Mouse (Mus musculus) embryo, embryonic 10.5 days (tissue): Measurements from ENCODE around the gene Tmem159.
A peak's percentile ranks its signal among the peaks of the same experiment; 100 is the strongest.

Experiments used
- DNase-seq: peaks from one replicate; pipeline ENCODE4 v3.0.0-alpha.2; 2015; ENCODE audit warnings: low spot score

Tmem159 gene

GRCm38 (mm10) chr7:120142743-120143142 lies 40.6 kb downstream of the Tmem159 start:
- no peak for DNase-seq

GRCm38 (mm10) chr7:120145191-120145590 lies 43.0 kb downstream of the Tmem159 start, which contains the start of gene Zp2:
Gene Zp2 (minus strand): TSS chr7:120145291.
- DNase-seq: no peak

GRCm38 (mm10) chr7:120150257-120150656 lies 48.1 kb downstream of the Tmem159 start:
- DNase-seq: peak; percentile 79

GRCm38 (mm10) chr7:120150898-120151297 lies 48.7 kb downstream of the Tmem159 start:
- DNase-seq: no peak

DNA sequence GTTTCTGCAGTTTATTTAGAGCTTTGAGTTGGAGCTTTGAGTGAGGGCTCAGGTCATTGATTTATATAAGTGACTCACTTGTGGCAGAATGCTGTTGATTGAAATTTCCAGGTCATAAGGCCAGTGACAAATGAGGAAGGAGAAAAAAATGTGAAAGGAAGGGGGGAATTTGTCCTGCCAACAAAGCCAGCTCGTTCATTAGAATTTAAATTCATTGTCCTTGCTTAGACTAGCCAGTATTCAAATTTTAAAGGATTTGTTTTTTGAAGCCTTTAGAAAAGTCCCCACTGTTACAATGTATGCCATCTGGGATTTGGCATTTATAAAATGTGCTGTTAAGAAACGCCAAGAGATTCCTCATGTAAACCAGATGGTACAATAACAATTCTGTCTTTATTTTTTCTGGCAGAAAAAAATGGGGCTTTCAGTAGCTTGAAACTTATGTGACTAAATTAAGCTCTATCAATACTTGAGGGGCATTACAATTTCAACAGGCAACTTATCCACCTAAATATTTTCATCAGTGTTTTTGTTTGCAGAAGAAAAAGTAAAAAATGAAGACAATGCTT lies 54.8 kb downstream of the Tmem159 start:
- peak; percentile 37 for DNase-seq

GRCm38 (mm10) chr7:120157575-120158061 lies 55.5 kb downstream of the Tmem159 start:
- DNase-seq: peak; percentile 27

DNA sequence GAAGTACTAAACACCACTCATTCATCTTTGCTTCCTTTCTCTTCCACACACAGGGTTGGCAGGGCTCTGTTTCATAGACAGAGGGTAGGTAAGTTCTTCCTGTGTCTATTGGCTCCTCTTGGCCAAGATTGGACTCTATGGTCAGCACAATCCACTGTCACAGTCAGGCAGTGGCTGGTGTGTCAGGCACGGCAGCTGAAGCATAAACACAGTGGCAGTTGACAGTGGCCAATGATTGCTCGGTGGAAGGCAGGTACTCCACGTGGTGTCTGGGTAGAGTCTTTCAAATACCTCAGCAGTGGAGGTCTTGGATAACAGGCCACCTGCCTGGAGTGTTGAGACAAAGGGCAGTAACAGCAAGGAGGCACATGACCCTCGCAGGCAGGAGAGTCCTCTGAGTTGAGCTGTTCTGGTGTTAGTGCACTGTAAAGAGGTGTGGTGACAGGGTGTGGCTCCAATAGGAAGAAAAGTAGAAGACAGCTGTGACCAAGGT lies 56.0 kb downstream of the Tmem159 start:
- peak; percentile 7 for DNase-seq

DNA sequence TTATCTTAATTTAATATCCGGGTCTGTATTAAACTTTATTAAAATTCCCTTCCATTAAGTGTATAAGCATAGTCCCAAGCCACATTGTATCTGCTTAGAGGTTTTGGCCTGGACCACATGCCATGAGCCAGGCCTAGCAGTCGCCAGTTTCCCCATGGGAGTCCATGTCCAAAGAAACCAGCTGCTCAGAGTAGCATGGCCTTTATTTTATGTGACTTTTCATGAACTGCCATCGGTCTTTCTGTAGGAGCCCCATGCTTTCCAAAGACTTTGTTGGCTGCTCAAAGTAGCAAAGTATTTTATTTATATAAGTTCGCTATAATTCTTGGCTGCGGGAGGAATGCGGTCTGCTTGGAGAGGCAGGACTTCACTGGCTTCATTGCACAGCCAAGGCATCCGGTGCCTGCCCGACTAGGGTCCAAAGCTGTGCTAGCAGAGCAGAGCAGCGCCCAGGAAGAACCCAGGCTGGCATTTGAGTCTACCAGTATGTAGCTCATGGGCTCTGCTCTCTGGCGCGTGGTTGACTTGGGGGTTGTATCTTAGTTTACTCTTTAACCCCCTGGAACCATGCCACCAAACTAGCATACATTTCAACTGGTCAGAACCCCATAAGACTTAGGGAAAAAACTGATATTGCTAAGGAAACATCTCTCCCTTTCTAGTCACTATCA lies 61.6 kb downstream of the Tmem159 start:
- DNase-seq: no peak
